Mouse (Mus musculus): ENCODE data around the gene Matn1. TPM values are rescaled to one million over a fixed set of nuclear protein-coding genes. Genes with fewer than 3 reads are reported as not detected.

The Matn1 gene
- polyA plus RNA-seq, 1 experiment from 2014 or later = 0.05 TPM

DNA sequence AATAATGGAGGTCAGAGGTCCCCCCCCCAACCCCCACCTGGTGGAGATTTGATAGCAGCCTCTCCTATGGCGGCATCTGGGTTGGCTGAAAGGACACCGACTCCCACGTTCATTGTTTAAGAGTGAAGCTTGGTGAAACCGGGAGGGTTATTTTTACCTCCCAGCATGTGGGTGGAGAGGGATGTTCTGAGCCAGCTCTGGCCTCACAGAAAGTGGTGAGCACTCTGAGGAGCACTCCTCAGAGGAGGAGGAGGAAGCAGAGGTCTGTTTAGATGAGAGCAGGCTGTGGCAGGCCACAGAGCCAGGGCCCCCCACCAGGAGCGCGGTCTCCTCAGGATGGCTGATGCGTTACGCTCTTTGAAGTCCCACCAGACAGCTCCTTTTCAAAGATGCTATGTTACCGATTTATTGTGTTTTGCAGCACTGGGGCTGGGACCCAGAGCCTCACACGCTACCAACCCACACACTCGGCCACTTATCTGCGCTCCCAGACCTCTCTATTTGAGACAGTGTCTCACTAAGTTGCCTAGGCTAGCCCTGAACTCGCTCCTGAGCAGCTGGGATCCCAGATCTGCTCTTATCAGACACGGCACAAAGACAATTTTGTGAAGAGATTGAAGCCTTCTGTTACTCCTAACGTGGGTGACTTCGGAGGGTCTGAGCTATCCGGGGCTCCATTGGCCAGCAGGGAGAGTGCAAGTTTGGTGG is 34.9 kb upstream of the Matn1 start:
- DNase-seq (ENCODE audit: low spot score) (no peak), ATAC-seq (ENCODE audit: low FRiP score, low TSS enrichment) (no peak)
- 71% methylated on average over 17 of the region's 17 CpGs for WGBS
- H3K9me3 ChIP-seq (ENCODE audit: control insufficient read depth, low read length) = no peaks in the 10 kb centered on the region
- no peak overlapping the region for H3K4me3 ChIP-seq (ENCODE audit: low read depth, low read length)
- no peaks in the 10 kb centered on the region for H3K36me3 ChIP-seq (ENCODE audit: control insufficient read depth, insufficient read depth, low read length)
- no peak overlapping the region for H3K4me2 ChIP-seq (replicated peaks; ENCODE audit: low read depth)
- H3K4me1 ChIP-seq (replicated peaks; ENCODE audit: control insufficient read depth, insufficient read depth) = no peaks in the 10 kb centered on the region
- no peaks in the 10 kb centered on the region for H3K27me3 ChIP-seq (ENCODE audit: control insufficient read depth, insufficient read depth, low read length)
- no peak for TF ChIP-seq CTCF (IDR thresholded peaks at IDR 0.05; ENCODE audit: low read depth)
- TF ChIP-seq EP300 (optimal IDR thresholded peaks at IDR 0.05) = no peak
- no peak overlapping the region for H3K27ac ChIP-seq (replicated peaks)
- no peak overlapping the region for H3K9ac ChIP-seq (ENCODE audit: low read length)

DNA sequence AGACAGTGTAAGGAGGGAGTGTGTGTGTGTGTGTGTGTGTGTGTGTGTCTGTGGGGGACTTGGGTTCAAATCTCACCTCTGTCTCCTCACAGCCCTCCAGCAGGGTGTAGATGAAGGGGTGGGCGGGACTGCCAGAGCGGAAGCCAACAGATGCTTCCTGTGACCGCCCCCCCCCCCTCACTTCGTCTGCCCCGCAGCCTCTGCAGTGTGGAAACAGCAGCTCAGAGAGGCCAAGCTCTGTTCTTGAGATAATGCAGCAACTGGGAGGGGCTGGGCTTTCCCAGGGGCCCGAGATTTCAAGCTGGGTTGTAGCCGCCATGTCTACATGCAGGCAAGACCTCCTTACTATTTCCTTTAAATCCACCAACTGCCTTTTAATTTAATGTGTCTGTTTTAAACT is 33.5 kb upstream of the Matn1 start:
- no peaks in the 10 kb centered on the region for H3K36me3 ChIP-seq (ENCODE audit: control insufficient read depth, insufficient read depth, low read length)
- no peak for ATAC-seq (ENCODE audit: low FRiP score, low TSS enrichment)
- 31% methylated on average over 7 of the region's 7 CpGs for WGBS
- no peak overlapping the region for H3K9ac ChIP-seq (ENCODE audit: low read length)
- H3K4me3 ChIP-seq (ENCODE audit: low read depth, low read length) = no peak overlapping the region
- no peak overlapping the region for H3K27ac ChIP-seq (replicated peaks)
- no peak for DNase-seq (ENCODE audit: low spot score)
- H3K9me3 ChIP-seq (ENCODE audit: control insufficient read depth, low read length) = no peaks in the 10 kb centered on the region
- no peaks in the 10 kb centered on the region for H3K4me1 ChIP-seq (replicated peaks; ENCODE audit: control insufficient read depth, insufficient read depth)
- H3K4me2 ChIP-seq (replicated peaks; ENCODE audit: low read depth) = no peak overlapping the region
- no peak for TF ChIP-seq EP300 (optimal IDR thresholded peaks at IDR 0.05)
- no peak for TF ChIP-seq CTCF (IDR thresholded peaks at IDR 0.05; ENCODE audit: low read depth)
- no peaks in the 10 kb centered on the region for H3K27me3 ChIP-seq (ENCODE audit: control insufficient read depth, insufficient read depth, low read length)

DNA sequence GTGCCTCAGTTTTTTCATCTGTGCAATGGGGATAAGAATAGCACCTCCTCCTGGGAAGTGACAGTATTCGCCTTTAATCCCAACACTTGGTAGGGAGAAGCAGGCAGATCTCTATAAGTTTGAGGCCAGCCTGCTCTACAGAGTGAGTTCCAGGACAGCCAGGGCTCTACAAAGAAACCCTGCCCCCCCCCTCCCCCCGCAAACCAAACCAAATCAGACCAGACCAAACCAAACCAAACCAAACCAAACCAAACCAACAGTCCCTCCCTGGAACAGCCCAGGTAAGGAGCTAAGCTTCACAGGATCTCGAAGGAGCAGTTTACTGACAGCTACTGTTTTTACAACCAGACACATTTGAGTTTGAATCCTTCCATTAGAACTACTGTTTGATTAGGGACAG is 31.6 kb upstream of the Matn1 start:
- ATAC-seq (ENCODE audit: low FRiP score, low TSS enrichment) (no peak), DNase-seq (ENCODE audit: low spot score) (no peak)
- no peaks in the 10 kb centered on the region for H3K4me1 ChIP-seq (replicated peaks; ENCODE audit: control insufficient read depth, insufficient read depth)
- H3K27me3 ChIP-seq (ENCODE audit: control insufficient read depth, insufficient read depth, low read length) = no peaks in the 10 kb centered on the region
- TF ChIP-seq CTCF (IDR thresholded peaks at IDR 0.05; ENCODE audit: low read depth) = no peak
- no peak overlapping the region for H3K4me2 ChIP-seq (replicated peaks; ENCODE audit: low read depth)
- no peak overlapping the region for H3K27ac ChIP-seq (replicated peaks)
- H3K9ac ChIP-seq (ENCODE audit: low read length) = no peak overlapping the region
- 72% methylated on average over 3 of the region's 3 CpGs for WGBS
- no peak overlapping the region for H3K4me3 ChIP-seq (ENCODE audit: low read depth, low read length)
- no peaks in the 10 kb centered on the region for H3K9me3 ChIP-seq (ENCODE audit: control insufficient read depth, low read length)
- no peaks in the 10 kb centered on the region for H3K36me3 ChIP-seq (ENCODE audit: control insufficient read depth, insufficient read depth, low read length)

DNA sequence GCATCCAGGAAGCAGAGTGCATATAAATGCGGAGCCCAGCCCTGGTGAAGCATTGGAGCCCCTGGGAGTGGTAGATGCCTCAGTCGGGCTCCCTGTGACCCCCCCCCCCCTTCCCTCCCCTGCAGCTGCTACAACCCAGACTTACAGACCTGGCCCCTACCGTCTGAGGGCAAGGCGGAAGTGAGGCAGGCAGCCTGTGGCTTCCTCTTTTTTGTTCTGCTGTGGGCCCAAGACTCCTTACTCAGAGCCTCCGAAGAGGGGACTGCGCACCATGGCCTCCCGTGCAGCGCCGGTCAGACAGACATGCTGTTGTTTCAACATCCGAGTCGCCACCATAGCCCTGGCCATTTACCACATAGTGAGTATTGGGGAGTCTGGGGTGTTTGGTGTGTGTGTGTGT is 31.1 kb upstream of the Matn1 start, which contains the start of gene Laptm5:
TSS of gene Laptm5 (plus strand) at position 49 of the 400 bp plus-strand sequence.
- Histone ChIP-seq H3K36me3 (ENCODE audit: control insufficient read depth, insufficient read depth, low read length) (no peaks in the 10 kb centered on the region), H3K9me3 (ENCODE audit: control insufficient read depth, low read length) (no peaks in the 10 kb centered on the region), H3K9ac (ENCODE audit: low read length) (no peak within 1 kb of the TSS), H3K27me3 (ENCODE audit: control insufficient read depth, insufficient read depth, low read length) (no peaks in the 10 kb centered on the region), H3K4me3 (ENCODE audit: low read depth, low read length) (no peak within 1 kb of the TSS), H3K4me1 (replicated peaks; ENCODE audit: control insufficient read depth, insufficient read depth) (no peaks in the 10 kb centered on the region), H3K4me2 (replicated peaks; ENCODE audit: low read depth) (no peak within 1 kb of the TSS), H3K27ac (replicated peaks) (peak within 1 kb of the TSS; percentile 40; the same call in 1 of the 2 replicates)
- whole genome bisulfite sequencing = 55% methylated on average over 11 of the region's 11 CpGs
- ATAC-seq (ENCODE audit: low FRiP score, low TSS enrichment) (peak; percentile 22; the same call in 1 of the 2 replicates), DNase-seq (ENCODE audit: low spot score) (peak; percentile 27)
- TF ChIP-seq CTCF (IDR thresholded peaks at IDR 0.05; ENCODE audit: low read depth) (no peak), EP300 (optimal IDR thresholded peaks at IDR 0.05) (no peak)

DNA sequence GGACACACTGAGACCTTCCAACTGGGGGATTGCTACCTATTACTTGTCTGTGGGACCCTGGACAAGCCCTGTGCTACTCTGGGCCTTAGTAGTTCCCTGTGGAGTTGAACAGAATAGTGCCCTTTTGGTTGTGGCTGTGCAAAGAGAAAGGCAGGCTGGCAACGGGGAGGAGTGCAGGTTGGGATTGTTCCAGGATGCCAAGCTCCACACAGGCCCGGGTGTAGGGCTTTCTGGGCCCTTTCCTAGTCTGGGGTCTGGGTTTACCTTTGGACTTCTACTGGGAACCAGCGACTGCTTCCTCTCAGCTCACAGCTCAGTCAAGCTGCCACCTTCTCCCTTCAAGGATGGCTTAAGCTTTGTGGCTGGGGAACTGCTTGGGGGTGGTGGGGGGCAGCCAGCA is 30.7 kb upstream of the Matn1 start:
- no peak overlapping the region for H3K4me3 ChIP-seq (ENCODE audit: low read depth, low read length)
- H3K27me3 ChIP-seq (ENCODE audit: control insufficient read depth, insufficient read depth, low read length) = no peaks in the 10 kb centered on the region
- H3K4me1 ChIP-seq (replicated peaks; ENCODE audit: control insufficient read depth, insufficient read depth) = no peaks in the 10 kb centered on the region
- no peak for ATAC-seq (ENCODE audit: low FRiP score, low TSS enrichment)
- no peaks in the 10 kb centered on the region for H3K9me3 ChIP-seq (ENCODE audit: control insufficient read depth, low read length)
- DNase-seq (ENCODE audit: low spot score) = no peak
- H3K36me3 ChIP-seq (ENCODE audit: control insufficient read depth, insufficient read depth, low read length) = no peaks in the 10 kb centered on the region
- TF ChIP-seq EP300 (optimal IDR thresholded peaks at IDR 0.05) (no peak), CTCF (IDR thresholded peaks at IDR 0.05; ENCODE audit: low read depth) (no peak)
- peak overlapping the region; percentile 40; the same call in 1 of the 2 replicates for H3K27ac ChIP-seq (replicated peaks)
- H3K4me2 ChIP-seq (replicated peaks; ENCODE audit: low read depth) = no peak overlapping the region
- WGBS = 75% methylated on average over 3 of the region's 3 CpGs
- no peak overlapping the region for H3K9ac ChIP-seq (ENCODE audit: low read length)

DNA sequence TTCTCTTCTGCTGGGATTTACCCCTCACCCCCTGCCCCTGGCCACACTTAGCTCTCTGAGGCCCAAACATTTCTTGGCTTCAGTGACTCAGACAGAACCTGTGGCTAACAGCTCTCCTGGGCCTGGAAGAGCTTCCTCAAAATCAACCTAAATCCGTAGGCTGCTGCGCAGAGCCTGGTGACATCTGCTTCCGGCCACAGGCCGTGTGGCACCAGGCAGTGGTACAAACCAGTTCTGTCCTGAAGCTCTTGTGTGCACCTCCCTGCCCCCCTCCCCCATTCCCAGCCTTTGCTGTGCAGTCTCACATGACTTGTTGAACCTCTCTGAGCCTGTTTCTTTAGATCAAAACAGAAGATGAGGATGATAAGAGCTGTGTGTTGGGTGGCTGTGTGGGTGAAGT is 30.2 kb upstream of the Matn1 start:
- ATAC-seq (ENCODE audit: low FRiP score, low TSS enrichment) = no peak
- no peak overlapping the region for H3K9ac ChIP-seq (ENCODE audit: low read length)
- no peaks in the 10 kb centered on the region for H3K4me1 ChIP-seq (replicated peaks; ENCODE audit: control insufficient read depth, insufficient read depth)
- H3K27me3 ChIP-seq (ENCODE audit: control insufficient read depth, insufficient read depth, low read length) = no peaks in the 10 kb centered on the region
- 82% methylated on average over 4 of the region's 4 CpGs for WGBS
- no peak for DNase-seq (ENCODE audit: low spot score)
- TF ChIP-seq CTCF (IDR thresholded peaks at IDR 0.05; ENCODE audit: low read depth) (no peak), EP300 (optimal IDR thresholded peaks at IDR 0.05) (no peak)
- no peak overlapping the region for H3K4me3 ChIP-seq (ENCODE audit: low read depth, low read length)
- peak overlapping the region; percentile 40; the same call in 1 of the 2 replicates for H3K27ac ChIP-seq (replicated peaks)
- no peak overlapping the region for H3K4me2 ChIP-seq (replicated peaks; ENCODE audit: low read depth)
- H3K36me3 ChIP-seq (ENCODE audit: control insufficient read depth, insufficient read depth, low read length) = no peaks in the 10 kb centered on the region
- no peaks in the 10 kb centered on the region for H3K9me3 ChIP-seq (ENCODE audit: control insufficient read depth, low read length)

Measured in stomach, postnatal 0 days (tissue).